Mouse (Mus musculus) urinary bladder, adult 18-20 months (tissue): ENCODE data around the gene Fez2.

ENCODE experiments used
- DNase-seq, 2 experiments: peaks; one replicate each; pipeline ENCODE4 v3.0.0; 2022; ENCODE audit warnings: low spot score in 2 of 2, mixed read lengths in 2 of 2

Fez2 gene

GRCm38 (mm10) chr17:78408386-78408785, 9.6 kb downstream of the Fez2 start:
- no peak for DNase-seq

GRCm38 (mm10) chr17:78407581-78407980, 10.4 kb downstream of the Fez2 start:
- no peak for DNase-seq

DNA sequence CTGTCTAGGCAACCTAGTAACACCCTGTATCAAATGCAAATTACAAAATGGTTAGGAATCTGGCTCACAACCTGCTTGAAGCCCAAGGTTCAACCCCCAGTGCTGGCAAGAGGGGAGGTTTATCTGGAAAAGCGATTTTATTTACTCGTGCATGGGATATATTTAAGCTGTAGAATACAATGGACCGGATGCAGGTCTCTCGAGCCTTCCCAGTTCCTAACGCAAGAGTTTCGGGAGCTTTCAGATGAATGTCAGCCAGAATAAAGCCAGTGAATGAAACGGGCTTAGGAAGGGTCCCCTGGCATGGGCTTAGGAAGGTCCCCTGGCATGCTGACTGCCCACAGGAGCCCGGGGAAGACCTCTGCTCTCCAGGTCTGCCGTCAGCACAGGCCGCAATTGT, 11.1 kb downstream of the Fez2 start:
- DNase-seq, result no peak

GRCm38 (mm10) chr17:78405336-78405735, 12.6 kb downstream of the Fez2 start:
- DNase-seq, result no peak

GRCm38 (mm10) chr17:78403804-78404203, 14.1 kb downstream of the Fez2 start:
- no peak for DNase-seq

DNA sequence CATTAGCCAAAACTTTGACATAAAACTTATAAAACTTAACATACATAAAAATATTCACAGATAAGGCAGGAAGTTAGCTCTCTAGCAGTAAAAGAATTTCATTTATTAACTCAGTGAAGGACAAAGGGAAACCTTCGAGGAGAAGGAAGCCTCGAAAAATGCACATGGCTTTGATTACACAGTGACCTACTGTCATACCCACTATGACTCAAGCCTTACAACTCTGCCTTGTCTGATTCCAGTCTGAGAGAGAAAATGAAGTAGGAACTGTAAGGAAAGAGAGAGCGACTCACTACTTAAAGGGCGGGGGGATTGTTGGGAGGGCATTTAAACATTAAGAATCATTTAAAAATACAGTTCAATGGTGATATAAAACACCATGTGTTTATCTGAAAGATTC, 14.7 kb downstream of the Fez2 start:
- no peak for DNase-seq

GRCm38 (mm10) chr17:78402174-78402573, 15.8 kb downstream of the Fez2 start:
- no peak for DNase-seq

DNA sequence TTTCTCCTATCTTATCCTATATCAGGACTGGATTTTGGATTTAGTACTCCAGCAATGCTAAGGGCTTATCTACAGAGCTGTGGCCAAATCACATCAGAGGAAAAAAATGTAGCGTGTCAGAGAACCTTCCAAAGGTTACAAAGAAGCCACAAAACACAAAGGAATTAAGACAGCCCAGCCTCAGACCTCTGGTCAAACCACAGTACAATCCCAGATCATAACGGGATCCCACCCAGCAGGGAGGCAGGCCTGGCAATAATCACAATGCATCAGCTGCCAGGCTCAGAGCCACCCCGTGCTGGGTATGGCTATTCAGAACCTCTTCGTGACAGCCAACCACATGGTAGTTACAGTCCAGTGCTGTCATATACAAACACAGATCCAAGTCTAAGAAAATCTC, 16.2 kb downstream of the Fez2 start:
- DNase-seq, result no peak

GRCm38 (mm10) chr17:78401311-78401710, 16.6 kb downstream of the Fez2 start:
- DNase-seq, result no peak

- no peak for DNase-seq
These were observed 17.7 kb downstream of the Fez2 start for GRCm38 (mm10) chr17:78400130-78400840.

DNA sequence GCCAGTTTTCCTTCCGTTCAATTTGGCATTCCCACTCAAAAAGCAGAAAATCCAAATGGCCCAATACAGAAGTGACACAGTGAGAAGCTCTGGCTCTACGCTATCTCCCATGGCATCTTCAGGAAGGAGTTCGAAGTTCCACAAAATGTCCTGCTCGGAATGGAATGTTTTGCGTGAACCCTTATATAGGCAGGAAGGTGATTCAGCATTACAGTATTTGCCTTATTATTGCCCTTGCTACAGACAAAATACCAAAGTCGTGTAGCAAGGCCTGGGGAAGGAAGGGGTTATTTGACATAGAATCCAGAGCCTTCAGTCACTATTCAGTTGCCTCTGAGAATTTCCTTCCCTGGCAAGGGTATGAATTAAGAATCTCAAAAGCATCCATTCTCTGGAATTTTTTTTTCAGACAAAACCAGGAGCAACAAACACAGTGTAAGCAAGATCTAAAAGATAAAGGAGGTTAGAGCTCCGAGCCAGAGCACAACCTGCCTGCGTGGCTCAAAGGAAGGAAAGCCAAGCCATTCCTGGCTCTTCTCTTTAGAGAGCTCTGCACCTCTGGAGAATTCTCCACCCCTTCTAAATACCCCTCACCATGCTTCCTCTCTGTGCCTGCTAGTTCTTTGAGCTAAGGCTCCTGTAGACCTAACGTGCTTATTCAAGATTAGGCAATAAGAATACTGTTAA, 25.4 kb downstream of the Fez2 start:
- no peak for DNase-seq

DNA sequence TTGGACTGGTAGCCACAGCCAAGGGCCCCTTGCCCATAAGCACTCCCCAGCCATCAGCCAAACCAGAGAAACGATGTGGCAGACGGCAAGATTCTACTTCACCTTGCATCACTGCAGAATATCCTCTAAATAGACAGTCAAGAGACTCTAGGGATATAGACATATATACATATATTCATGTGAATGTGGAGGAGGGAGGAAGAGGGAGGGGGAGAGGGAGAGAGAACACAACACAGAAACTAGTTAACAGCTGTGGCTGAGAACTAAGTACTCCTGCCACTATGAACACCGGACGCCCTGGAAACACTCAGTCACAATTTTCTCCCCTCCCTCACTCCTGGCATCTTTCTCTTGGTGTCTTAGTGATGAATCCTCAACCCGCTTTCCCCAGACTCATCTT, 28.4 kb downstream of the Fez2 start:
- DNase-seq, result no peak

GRCm38 (mm10) chr17:78388101-78388847, 29.7 kb downstream of the Fez2 start:
- DNase-seq, result no peak

- no peak for DNase-seq
These were observed 30.3 kb downstream of the Fez2 start for GRCm38 (mm10) chr17:78387665-78388064.

GRCm38 (mm10) chr17:78382321-78382720, 35.6 kb downstream of the Fez2 start:
- no peak for DNase-seq

- no peak for DNase-seq
These were observed 38.2 kb downstream of the Fez2 start for GRCm38 (mm10) chr17:78379730-78380245.

DNA sequence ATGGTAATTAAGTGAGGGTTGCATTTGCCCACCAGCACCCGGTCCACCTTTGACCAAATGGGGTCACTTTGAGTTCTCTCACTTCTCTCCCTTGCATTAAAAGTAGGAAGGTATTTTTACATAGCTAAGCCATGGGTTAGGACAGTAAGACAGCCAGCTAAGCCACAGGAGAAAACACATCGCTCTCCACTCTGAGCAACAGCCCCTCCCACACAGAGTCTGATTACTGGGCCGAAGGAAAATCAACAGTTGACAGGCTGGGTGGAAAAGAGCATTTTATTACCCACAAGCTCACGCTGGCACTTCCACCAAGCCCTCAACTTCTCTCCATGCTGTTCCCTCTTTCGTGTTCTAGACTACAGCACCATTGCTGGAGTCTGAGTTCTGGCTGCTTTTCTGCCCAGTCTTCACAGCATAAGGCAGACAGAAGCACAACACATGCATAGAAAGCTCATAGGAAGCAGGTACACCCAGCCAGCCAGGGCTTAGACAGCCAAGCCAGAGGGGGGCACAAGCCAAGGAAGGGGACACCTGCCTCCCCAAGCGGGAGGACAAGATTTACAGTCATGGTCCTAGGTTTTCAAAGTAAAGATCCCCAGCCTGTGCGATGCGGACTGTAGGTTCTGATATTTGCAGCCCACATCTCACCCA, 38.7 kb downstream of the Fez2 start:
- DNase-seq, result no peak

GRCm38 (mm10) chr17:78376587-78376986, 41.4 kb downstream of the Fez2 start:
- DNase-seq, result no peak

GRCm38 (mm10) chr17:78374756-78375155, 43.2 kb downstream of the Fez2 start:
- DNase-seq, result no peak

DNA sequence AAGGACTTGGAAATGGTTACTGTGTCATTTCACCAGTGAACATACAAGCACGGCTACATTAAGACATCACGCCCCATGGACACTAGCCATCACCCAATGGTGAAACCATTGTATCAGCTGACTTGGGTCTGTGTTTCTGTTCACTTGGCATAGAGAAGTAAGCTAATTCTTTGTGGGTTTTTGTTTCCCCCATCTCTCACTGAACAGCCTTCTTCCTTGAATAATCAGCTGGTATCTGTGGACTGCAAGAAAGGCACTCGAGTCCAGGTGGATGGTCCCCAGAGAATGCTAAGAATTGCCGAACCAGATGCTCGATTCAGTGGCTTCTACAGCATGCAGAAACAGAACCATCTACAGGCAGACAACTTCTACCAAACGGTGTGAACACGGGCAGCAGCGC, 44.1 kb downstream of the Fez2 start:
- no peak for DNase-seq

- DNase-seq, result no peak
These were observed 44.8 kb downstream of the Fez2 start for GRCm38 (mm10) chr17:78373174-78373573.

- DNase-seq, result no peak
These were observed 47.5 kb downstream of the Fez2 start for GRCm38 (mm10) chr17:78370445-78370844.
